Mouse (Mus musculus): ENCODE measurements around the gene Sgo1.
"Not testable (repeated sequence)": the region's sequence is repeated elsewhere in the genome, so short reads cannot be mapped to it uniquely, and the experiment has no call there.

The Sgo1 gene

GRCm38 (mm10) chr17:53688877-53689802, at the start of gene Sgo1:
TSS of gene Sgo1 (minus strand) at chr17:53689333.
- DNase-seq: peak; percentile 97 to 98

- DNase-seq: not testable (repeated sequence)
These were observed 29.8 kb upstream of the Sgo1 start for GRCm38 (mm10) chr17:53718916-53719315.

GRCm38 (mm10) chr17:53718474-53718873, 29.3 kb upstream of the Sgo1 start:
- DNase-seq: no peak

- not testable (repeated sequence) for DNase-seq
These were observed 26.0 kb upstream of the Sgo1 start for GRCm38 (mm10) chr17:53715161-53715560.

GRCm38 (mm10) chr17:53714453-53714852, 25.3 kb upstream of the Sgo1 start:
- no peak for DNase-seq

- DNase-seq: not testable (repeated sequence)
These were observed 8.4 kb upstream of the Sgo1 start for GRCm38 (mm10) chr17:53697521-53697920.

- peak; percentile 47 to 63 for DNase-seq
These were observed 4.9 kb upstream of the Sgo1 start for GRCm38 (mm10) chr17:53694039-53694438.

- no peak for DNase-seq
These were observed 813 bp upstream of the Sgo1 start for GRCm38 (mm10) chr17:53689946-53690345.

GRCm38 (mm10) chr17:53688321-53688720, 812 bp downstream of the Sgo1 start:
- no peak for DNase-seq

- DNase-seq: peak in 1 of 2 experiments; percentile 41
These were observed 10.4 kb downstream of the Sgo1 start for GRCm38 (mm10) chr17:53678716-53679115.

GRCm38 (mm10) chr17:53670453-53670852, 18.7 kb downstream of the Sgo1 start:
- DNase-seq: no peak

- DNase-seq: no peak
These were observed 24.3 kb downstream of the Sgo1 start for GRCm38 (mm10) chr17:53664703-53665382.

- no peak for DNase-seq
These were observed 24.9 kb downstream of the Sgo1 start for GRCm38 (mm10) chr17:53664267-53664666.

- DNase-seq: no peak
These were observed 27.9 kb downstream of the Sgo1 start for GRCm38 (mm10) chr17:53661056-53661840.

GRCm38 (mm10) chr17:53659738-53660137, 29.4 kb downstream of the Sgo1 start:
- peak; percentile 25 to 47 for DNase-seq

GRCm38 (mm10) chr17:53659230-53659629, 29.9 kb downstream of the Sgo1 start:
- no peak for DNase-seq

GRCm38 (mm10) chr17:53658668-53659067, 30.5 kb downstream of the Sgo1 start:
- no peak for DNase-seq

GRCm38 (mm10) chr17:53657391-53657790, 31.7 kb downstream of the Sgo1 start:
- DNase-seq: peak in 1 of 2 experiments; percentile 25

GRCm38 (mm10) chr17:53656369-53656860, 32.7 kb downstream of the Sgo1 start:
- DNase-seq: no peak

GRCm38 (mm10) chr17:53655959-53656358, 33.2 kb downstream of the Sgo1 start:
- no peak for DNase-seq

- peak; percentile 48 to 64 for DNase-seq
These were observed 34.1 kb downstream of the Sgo1 start for GRCm38 (mm10) chr17:53655081-53655480.

GRCm38 (mm10) chr17:53654596-53654995, 34.5 kb downstream of the Sgo1 start:
- no peak for DNase-seq

GRCm38 (mm10) chr17:53650251-53650661, 38.9 kb downstream of the Sgo1 start:
- DNase-seq: peak in 1 of 2 experiments; percentile 4

Data from kidney, postnatal 25 days (tissue).